Mouse (Mus musculus) thymus, adult 2 months (tissue): ENCODE results near the gene P2ry13.
A peak's percentile ranks its signal among the peaks of the same experiment; 100 is the strongest.

Experiments used
- CTCF ChIP-seq: fragments of 200-500 bp; IDR thresholded peaks from 2 replicates; pipeline ENCODE4 v1.5.1; 2012; ENCODE audit warnings: mild to moderate bottlenecking, control low read depth, low read length, moderate library complexity, borderline replicate concordance; ENCODE audit not compliant: control insufficient read depth, poor library complexity, insufficient read depth; ENCODE audit errors: extremely low read depth
- POLR2A ChIP-seq: fragments of 200-500 bp; IDR thresholded peaks from 2 replicates; pipeline ENCODE4 v1.6.1; 2012; ENCODE audit warnings: mild to moderate bottlenecking, low read length, control low read depth, moderate library complexity; ENCODE audit not compliant: control insufficient read depth, poor library complexity, insufficient read depth; ENCODE audit errors: extremely low read depth

- TF ChIP-seq CTCF (no peak), POLR2A (0 out of 2 replicates have a peak, but pooled peaks have one; percentile 37)
Observed at GRCm38 (mm10) chr3:59257740-59258664, 47.3 kb upstream of the P2ry13 start.
